In the genomic region with DNA sequence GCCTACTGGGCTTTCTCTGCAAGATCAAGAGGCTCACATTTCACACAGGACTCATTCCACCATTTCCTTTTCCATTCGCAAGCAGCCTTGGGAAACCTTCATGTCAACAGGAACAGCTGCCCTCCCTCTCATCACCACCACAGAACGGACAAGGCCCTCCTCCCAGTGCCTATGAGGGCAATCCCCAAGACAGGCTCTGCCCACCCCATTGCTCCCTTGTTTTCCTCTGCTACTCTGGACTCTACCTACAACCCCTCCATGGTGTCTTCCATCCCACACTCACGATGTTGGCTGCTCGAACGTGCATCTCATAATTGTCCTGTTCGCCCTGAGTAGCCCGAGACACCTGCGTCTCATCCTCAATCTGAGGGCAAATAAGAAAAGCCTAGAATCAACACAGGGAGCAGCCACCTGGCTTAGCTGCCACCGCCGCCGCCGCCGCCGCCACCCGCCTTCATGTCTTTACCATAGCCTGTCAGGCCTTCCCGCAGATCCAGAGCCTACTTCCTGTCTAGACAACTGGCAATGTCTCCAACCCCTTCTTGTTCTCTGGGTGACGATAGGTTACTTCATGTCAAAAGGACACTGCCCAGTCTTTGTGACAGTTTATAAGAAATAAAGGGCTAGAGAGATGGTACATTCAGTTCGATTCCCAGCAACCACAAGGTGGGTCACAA, we compare ENCODE assay signal across 8 mouse cellular contexts. TPM values are rescaled to one million over a fixed set of nuclear protein-coding genes. Genes with fewer than 3 reads are reported as not detected.
DNase-seq lines count a peak whose midpoint lies in the region; ATAC-seq lines count a peak whose summit lies in the region.

No protein-coding gene starts in this region.

- no peak overlapping the region for H3K27ac ChIP-seq in macrophage

- H3K79me2 ChIP-seq in macrophage (ENCODE audit: inconsistent target), result peaks cover 95% of the 10 kb centered on the region

- WGBS in macrophage (ENCODE audit: missing documents), result 83% methylated on average over 17 of the region's 18 CpGs

- peaks cover 34% of the 10 kb centered on the region; the same call in 1 of the 2 replicates for H3K36me3 ChIP-seq in macrophage (ENCODE audit: inconsistent target)

- H3K4me3 ChIP-seq in macrophage (ENCODE audit: inconsistent target), result peak overlapping the region; percentile 84

- peak; percentile 15 to 50 for DNase-seq in adrenal gland, adult (ENCODE audit: inconsistent age in 2 of 2, low spot score in 1 of 2)
- DNase-seq in adrenal gland, postnatal 10 days, result no peak
- DNase-seq in urinary bladder, adult 2 months (ENCODE audit: low spot score), result peak; percentile 18
- no peak for DNase-seq in urinary bladder, adult 18-20 months (ENCODE audit: low spot score in 2 of 2)
- no peak for DNase-seq in spleen, postnatal 10 days (ENCODE audit: low spot score in 2 of 2)
- DNase-seq in gastrocnemius, adult 18-20 months (ENCODE audit: low spot score), result no peak

- ATAC-seq in megakaryocyte-erythroid progenitor cell, adult 5-6 weeks (replicated peaks; ENCODE audit: low FRiP score, low TSS enrichment, poor library complexity, severe bottlenecking), result no peak

RNA-seq across cellular contexts. Expression of a gene that starts 1.6 kb away (rescaled TPM):
- total RNA-seq in adrenal gland, postnatal 10 days (2021), result 10 to 100 TPM; 49.3 to 50.2 TPM
- 28.6 and 32.5 TPM in 2 replicates for polyA plus RNA-seq in urinary bladder, adult 2 months (2012; rRNA removed)
- 10 to 100 TPM in 10 of 26 experiments, 1 to 10 TPM in 16; 2.6 to 18.1 (median 7.1) TPM for total RNA-seq in macrophage (2018; cell fraction: chromatin; rRNA removed)
- total RNA-seq in macrophage (2018; cell fraction: cytosol; rRNA removed), result 10 to 100 TPM; 12.3 to 36.9 (median 21.2) TPM
- total RNA-seq in macrophage (2018; cell fraction: nucleus; rRNA removed), result 10 to 100 TPM in 19 of 26 experiments, 1 to 10 TPM in 7; 6.4 to 29.5 (median 12.6) TPM
- 14.4 to 39.2 TPM (median 31.3 TPM) in 3 replicates for polyA plus RNA-seq in macrophage (2018)
- total RNA-seq in gastrocnemius, adult 18-20 months (2021), result 10 to 100 TPM; 16.7 to 17.4 TPM
- 24.7 and 37.6 TPM in 2 replicates for total RNA-seq in megakaryocyte-erythroid progenitor cell, adult 5-6 weeks (2014; fragmentation: Nextera tagmentation)
- total RNA-seq in megakaryocyte-erythroid progenitor cell, adult 5-6 weeks (2017), result 14.4 and 20.2 TPM in 2 replicates

RNA-seq across cellular contexts. Expression of a gene that starts 1.7 kb away (rescaled TPM):
- total RNA-seq in adrenal gland, postnatal 10 days (2021), result 100 to 1,000 TPM; 516 to 520 TPM
- polyA plus RNA-seq in urinary bladder, adult 2 months (2012; rRNA removed), result 1,359 and 1,515 TPM in 2 replicates
- 100 to 1,000 TPM in 25 of 26 experiments, 10 to 100 TPM in 1; 96.9 to 251 (median 146) TPM for total RNA-seq in macrophage (2018; cell fraction: chromatin; rRNA removed)
- 1,000 to 10,000 TPM in 6 of 26 experiments, 100 to 1,000 TPM in 20; 578 to 1,334 (median 737) TPM for total RNA-seq in macrophage (2018; cell fraction: cytosol; rRNA removed)
- total RNA-seq in macrophage (2018; cell fraction: nucleus; rRNA removed), result 100 to 1,000 TPM; 151 to 254 (median 182) TPM
- polyA plus RNA-seq in macrophage (2018), result 1,034 to 1,136 TPM (median 1,099 TPM) in 3 replicates
- 100 to 1,000 TPM; 278 to 285 TPM for total RNA-seq in gastrocnemius, adult 18-20 months (2021)
- total RNA-seq in megakaryocyte-erythroid progenitor cell, adult 5-6 weeks (2014; fragmentation: Nextera tagmentation), result 2,329 and 2,826 TPM in 2 replicates
- 2,192 and 2,459 TPM in 2 replicates for total RNA-seq in megakaryocyte-erythroid progenitor cell, adult 5-6 weeks (2017)

RNA-seq across cellular contexts. Expression of a gene that starts 6.2 kb away (rescaled TPM):
- total RNA-seq in adrenal gland, postnatal 10 days (2021), result 10 to 100 TPM; 23.1 to 24.8 TPM
- polyA plus RNA-seq in urinary bladder, adult 2 months (2012; rRNA removed), result 15.7 and 16.3 TPM in 2 replicates
- 10 to 100 TPM; 10.2 to 50.2 (median 26.1) TPM for total RNA-seq in macrophage (2018; cell fraction: chromatin; rRNA removed)
- 10 to 100 TPM in 23 of 26 experiments, 1 to 10 TPM in 3; 6.6 to 19.1 (median 14.0) TPM for total RNA-seq in macrophage (2018; cell fraction: cytosol; rRNA removed)
- 10 to 100 TPM in 25 of 26 experiments, 1 to 10 TPM in 1; 9.6 to 40.8 (median 19.0) TPM for total RNA-seq in macrophage (2018; cell fraction: nucleus; rRNA removed)
- 16.4 to 25.2 TPM (median 21.2 TPM) in 3 replicates for polyA plus RNA-seq in macrophage (2018)
- 10 to 100 TPM; 11.6 to 12.1 TPM for total RNA-seq in gastrocnemius, adult 18-20 months (2021)
- 36.2 and 43.7 TPM in 2 replicates for total RNA-seq in megakaryocyte-erythroid progenitor cell, adult 5-6 weeks (2014; fragmentation: Nextera tagmentation)
- 51.1 and 74.0 TPM in 2 replicates for total RNA-seq in megakaryocyte-erythroid progenitor cell, adult 5-6 weeks (2017)

RNA-seq across cellular contexts. Expression of a gene that starts 7.3 kb away (rescaled TPM):
- 10 to 100 TPM; 27.1 to 29.8 TPM for total RNA-seq in adrenal gland, postnatal 10 days (2021)
- 43.1 and 48.2 TPM in 2 replicates for polyA plus RNA-seq in urinary bladder, adult 2 months (2012; rRNA removed)
- total RNA-seq in macrophage (2018; cell fraction: chromatin; rRNA removed), result 100 to 1,000 TPM in 6 of 26 experiments, 10 to 100 TPM in 20; 41.8 to 130 (median 79.6) TPM
- 10 to 100 TPM; 17.6 to 34.4 (median 25.4) TPM for total RNA-seq in macrophage (2018; cell fraction: cytosol; rRNA removed)
- 100 to 1,000 TPM in 1 of 26 experiments, 10 to 100 TPM in 25; 24.2 to 112 (median 63.8) TPM for total RNA-seq in macrophage (2018; cell fraction: nucleus; rRNA removed)
- polyA plus RNA-seq in macrophage (2018), result 25.6 to 50.5 TPM (median 36.1 TPM) in 3 replicates
- 10 to 100 TPM; 11.5 to 12.5 TPM for total RNA-seq in gastrocnemius, adult 18-20 months (2021)
- 68.8 and 80.3 TPM in 2 replicates for total RNA-seq in megakaryocyte-erythroid progenitor cell, adult 5-6 weeks (2014; fragmentation: Nextera tagmentation)
- total RNA-seq in megakaryocyte-erythroid progenitor cell, adult 5-6 weeks (2017), result 118 and 146 TPM in 2 replicates

RNA-seq across cellular contexts. Expression of a gene that starts 7.5 kb away (rescaled TPM):
- 10 to 100 TPM; 78.4 to 81.5 TPM for total RNA-seq in adrenal gland, postnatal 10 days (2021)
- polyA plus RNA-seq in urinary bladder, adult 2 months (2012; rRNA removed), result 92.5 and 103 TPM in 2 replicates
- 100 to 1,000 TPM in 5 of 26 experiments, 10 to 100 TPM in 21; 41.8 to 113 (median 78.7) TPM for total RNA-seq in macrophage (2018; cell fraction: chromatin; rRNA removed)
- 10 to 100 TPM; 51.6 to 97.7 (median 81.3) TPM for total RNA-seq in macrophage (2018; cell fraction: cytosol; rRNA removed)
- total RNA-seq in macrophage (2018; cell fraction: nucleus; rRNA removed), result 100 to 1,000 TPM in 1 of 26 experiments, 10 to 100 TPM in 25; 43.1 to 104 (median 63.4) TPM
- polyA plus RNA-seq in macrophage (2018), result 55.2 to 73.5 TPM (median 59.6 TPM) in 3 replicates
- 10 to 100 TPM; 41.4 to 43.1 TPM for total RNA-seq in gastrocnemius, adult 18-20 months (2021)
- total RNA-seq in megakaryocyte-erythroid progenitor cell, adult 5-6 weeks (2014; fragmentation: Nextera tagmentation), result 50.5 and 58.4 TPM in 2 replicates
- total RNA-seq in megakaryocyte-erythroid progenitor cell, adult 5-6 weeks (2017), result 38.0 and 41.7 TPM in 2 replicates

Comparison
In these comparisons a context has a peak if more than half of its experiments do, and no peak if none do; other contexts are left out.
1. DNase-seq: peak in adrenal gland, adult (2 of 2) and urinary bladder, adult 2 months (single experiment); none in adrenal gland, postnatal 10 days (single experiment), urinary bladder, adult 18-20 months (0 of 2), spleen, postnatal 10 days (0 of 2) and gastrocnemius, adult 18-20 months (single experiment).
2. RNA of a gene that starts 1.7 kb away (total RNA-seq): 2,192 to 2,826 TPM in megakaryocyte-erythroid progenitor cell, adult 5-6 weeks; 516 to 520 TPM in adrenal gland, postnatal 10 days and 278 to 285 TPM in gastrocnemius, adult 18-20 months; every median in the first group is over 4 times any median in the second.